Mouse (Mus musculus) midbrain, postnatal 0 days (tissue): ENCODE data around the gene Aass. TPM values are rescaled to one million over a fixed set of nuclear protein-coding genes. Genes with fewer than 3 reads are reported as not detected.
"Not testable (repeated sequence)": the region's sequence is repeated elsewhere in the genome, so short reads cannot be mapped to it uniquely, and the experiment has no call there.

Experiments used
- ATAC-seq: fragments of 200-750 bp; cut with Nextera tagmentation; 2 replicates; pipeline ENCODE4 v1.8.0; 2017; ENCODE audit warnings: moderate number of reproducible peaks, mild to moderate bottlenecking, moderate TSS enrichment, moderate library complexity; ENCODE audit not compliant: low FRiP score
- DNase-seq: peaks from one replicate; pipeline ENCODE4 v3.0.0-alpha.2; 2015; ENCODE audit warnings: low spot score
- H3K27ac ChIP-seq: fragments of 300-500 bp; sonication (generic); 2 replicates; pipeline ENCODE4 v1.5.1; 2014; ENCODE audit warnings: low read depth, mild to moderate bottlenecking, low read length, mixed read lengths
- H3K27me3 ChIP-seq: fragments of 300-500 bp; sonication (generic); 2 replicates; pipeline ENCODE4 v1.6.1; 2014; ENCODE audit warnings: low read length, control low read depth, mixed read lengths; ENCODE audit not compliant: insufficient read depth
- H3K36me3 ChIP-seq: fragments of 300-500 bp; sonication (generic); 2 replicates; pipeline ENCODE4 v1.6.1; 2014; ENCODE audit warnings: low read length, control low read depth, mixed read lengths; ENCODE audit not compliant: insufficient read depth
- H3K4me1 ChIP-seq: fragments of 300-500 bp; sonication (generic); 2 replicates; pipeline ENCODE4 v1.6.1; 2014; ENCODE audit warnings: mild to moderate bottlenecking, control low read depth, antibody characterized with exemption, low read length, mixed read lengths; ENCODE audit not compliant: insufficient read depth
- H3K4me2 ChIP-seq: fragments of 300-500 bp; sonication (generic); 2 replicates; pipeline ENCODE4 v1.6.1; 2014; ENCODE audit warnings: low read depth, mild to moderate bottlenecking, low read length, mixed read lengths; ENCODE audit not compliant: poor library complexity, severe bottlenecking
- H3K4me3 ChIP-seq: fragments of 300-500 bp; sonication (generic); 2 replicates; pipeline ENCODE4 v1.5.1; 2014; ENCODE audit warnings: low read depth, mild to moderate bottlenecking, low read length, moderate library complexity
- H3K9ac ChIP-seq: fragments of 300-500 bp; sonication (generic); replicated peaks from 2 replicates; pipeline ENCODE4 v1.6.1; 2014; ENCODE audit warnings: mild to moderate bottlenecking, low read length, moderate library complexity, mixed read lengths; ENCODE audit not compliant: poor library complexity, severe bottlenecking
- H3K9me3 ChIP-seq: fragments of 300-500 bp; sonication (generic); 2 replicates; pipeline ENCODE4 v1.6.1; 2016; ENCODE audit warnings: low read length, control low read depth
- CTCF ChIP-seq: IDR thresholded peaks from 2 replicates; pipeline ENCODE4 v1.5.1; 2016; ENCODE audit warnings: antibody characterized with exemption, mild to moderate bottlenecking
- WGBS: fragments of 180-500 bp; shearing (Covaris S2); extraction: QIAGEN DNeasy Blood & Tissue Kit; methylation state at CpG from one replicate; pipeline ENCODE4 v1.1.7; 2014; 5-methylcytosine and 5-hydroxymethylcytosine counted together
- polyA plus RNA-seq: library from polyadenylated mRNA; unstranded; fragments of >200 nt; fragmentation: Nextera tagmentation; extraction: Ambion mirVana; gene quantifications from 2 replicates; pipeline ENCODE4 v1.2.1, GENCODE M21; 2015
- total RNA-seq: library from RNA; depleted of rRNA; stranded (reverse); fragments of >200 nt; gene quantifications from 2 replicates; pipeline ENCODE4 v1.2.3, GENCODE M21; 2014; rRNA removed

Aass gene
- total RNA-seq (0.16 and 0.57 TPM in 2 replicates), polyA plus RNA-seq (0.29 and 0.64 TPM in 2 replicates)

GRCm38 (mm10) chr6:23132573-23133181 lies at the start of gene Aass:
Gene Aass (minus strand): TSS chr6:23132986.
- under 1% methylated on average over 20 of the region's 20 CpGs for WGBS
- H3K9me3 ChIP-seq: no peaks in the 10 kb centered on the region
- TF ChIP-seq CTCF: 0 out of 2 replicates have a peak, but pooled peaks have one; percentile 10
- peak within 1 kb of the TSS; percentile 42 for H3K4me3 ChIP-seq
- H3K4me1 ChIP-seq: no peaks in the 10 kb centered on the region
- H3K4me2 ChIP-seq: peak within 1 kb of the TSS; percentile 86
- ATAC-seq (peak; percentile 87), DNase-seq (no peak)
- peak within 1 kb of the TSS; percentile 30 for H3K9ac ChIP-seq
- H3K27ac ChIP-seq: no peak within 1 kb of the TSS
- H3K27me3 ChIP-seq: no peaks in the 10 kb centered on the region; the same call in 1 of the 2 replicates
- H3K36me3 ChIP-seq: no peaks in the 10 kb centered on the region

DNA sequence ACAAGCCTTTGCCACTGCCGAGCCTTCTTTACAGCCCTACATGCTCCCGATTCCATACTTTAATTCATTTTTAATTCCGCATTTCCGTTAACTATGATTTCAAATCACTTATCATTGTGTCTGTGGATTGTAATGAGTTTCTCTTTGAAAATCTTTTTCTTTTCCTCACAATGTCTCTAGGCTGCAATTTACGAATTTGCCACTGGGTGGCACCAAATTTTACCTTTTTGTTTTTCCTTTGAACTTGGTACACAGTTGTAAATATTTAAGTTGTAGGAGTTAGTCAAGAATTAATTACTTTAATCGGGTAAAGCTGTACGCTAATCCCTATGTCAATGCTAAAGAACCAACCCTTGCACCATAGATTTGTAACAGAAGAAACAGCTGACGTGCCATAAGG lies 47.3 kb upstream of the Aass start:
- Histone ChIP-seq H3K27ac (no peak overlapping the region), H3K4me1 (no peaks in the 10 kb centered on the region), H3K9ac (no peak overlapping the region), H3K9me3 (no peaks in the 10 kb centered on the region), H3K4me3 (no peak overlapping the region), H3K4me2 (peak overlapping the region; percentile 18; the same call in 1 of the 2 replicates), H3K36me3 (no peaks in the 10 kb centered on the region), H3K27me3 (no peaks in the 10 kb centered on the region)
- peak; percentile 83 for TF ChIP-seq CTCF
- no peak for ATAC-seq
- whole genome bisulfite sequencing: 17% methylated on average over 8 of the region's 8 CpGs
- peak; percentile 58 for DNase-seq

DNA sequence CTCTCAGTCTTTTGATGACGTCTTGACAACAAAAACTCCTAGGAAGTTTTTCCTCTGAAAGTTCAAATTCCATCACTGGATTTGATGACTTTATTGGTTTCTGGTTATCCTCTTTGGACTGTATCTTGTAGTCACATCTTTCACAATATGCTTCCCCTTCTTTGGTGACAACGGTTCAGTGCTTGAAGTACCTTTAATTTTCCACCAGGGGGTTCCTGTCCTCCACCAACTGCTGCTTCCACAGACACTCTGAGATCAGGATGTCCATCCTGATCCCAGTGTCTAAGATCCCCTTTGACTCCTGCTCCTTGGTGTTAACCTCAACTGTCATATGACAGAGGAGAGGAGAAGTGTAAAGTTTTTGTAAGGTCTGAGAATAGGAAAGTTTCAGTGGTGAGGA lies 31.0 kb upstream of the Aass start:
- not testable (repeated sequence) for H3K36me3 ChIP-seq, H3K27ac ChIP-seq
- 59% methylated on average over 1 of the region's 2 CpGs for WGBS

DNA sequence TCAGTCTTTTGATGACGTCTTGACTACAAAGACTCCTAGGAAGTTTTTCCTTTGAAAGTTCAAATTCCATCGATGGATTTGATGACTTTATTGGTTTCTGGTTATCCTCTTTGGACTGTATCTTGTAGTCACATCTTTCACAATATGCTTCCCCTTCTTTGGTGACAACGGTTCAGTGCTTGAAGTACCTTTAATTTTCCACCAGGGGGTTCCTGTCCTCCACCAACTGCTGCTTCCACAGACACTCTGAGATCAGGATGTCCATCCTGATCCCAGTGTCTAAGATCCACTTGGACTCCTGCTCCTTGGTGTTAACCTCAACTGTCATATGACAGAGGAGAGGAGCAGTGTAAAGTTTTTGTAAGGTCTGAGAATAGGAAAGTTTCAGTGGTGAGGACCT lies 23.6 kb upstream of the Aass start:
- not testable (repeated sequence) for H3K4me3 ChIP-seq, H3K9ac ChIP-seq, H3K9me3 ChIP-seq, DNase-seq, ATAC-seq, H3K4me2 ChIP-seq, H3K36me3 ChIP-seq, H3K27me3 ChIP-seq, H3K4me1 ChIP-seq, H3K27ac ChIP-seq
- WGBS: 76% methylated on average over 2 of the region's 3 CpGs

More for the DNA sequence above, 31.0 kb upstream of the Aass start:
- not testable (repeated sequence) for DNase-seq, H3K4me2 ChIP-seq, H3K4me1 ChIP-seq, H3K4me3 ChIP-seq, H3K9ac ChIP-seq, H3K9me3 ChIP-seq, H3K27me3 ChIP-seq, ATAC-seq

GRCm38 (mm10) chr6:23153112-23153511 lies 20.3 kb upstream of the Aass start:
- Histone ChIP-seq H3K27me3 (no peaks in the 10 kb centered on the region), H3K36me3 (no peaks in the 10 kb centered on the region), H3K4me3 (no peak overlapping the region), H3K27ac (no peak overlapping the region), H3K9ac (no peak overlapping the region), H3K9me3 (no peaks in the 10 kb centered on the region), H3K4me1 (no peaks in the 10 kb centered on the region), H3K4me2 (no peak overlapping the region)
- no peak for TF ChIP-seq CTCF
- ATAC-seq (no peak), DNase-seq (no peak)
- WGBS: 94% methylated on average over 2 of the region's 2 CpGs

DNA sequence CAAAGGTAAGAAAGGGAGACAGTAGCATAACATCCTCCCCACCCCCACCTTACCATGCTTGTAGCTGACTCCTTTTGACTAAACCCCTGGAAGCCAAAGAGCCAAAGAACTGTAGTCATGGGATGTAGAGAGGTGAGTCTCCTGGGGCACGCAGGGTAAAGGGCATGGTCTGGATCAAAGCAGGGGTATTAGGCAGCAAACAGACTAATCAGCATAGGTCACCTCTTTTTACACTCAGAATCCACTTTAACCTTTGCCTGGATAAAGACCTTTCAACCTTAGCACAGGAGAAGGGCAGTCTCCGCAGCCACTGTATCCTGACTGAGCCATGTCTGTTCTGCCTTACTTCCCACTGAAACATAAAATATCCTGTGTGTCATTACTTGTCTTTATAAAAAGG lies 14.4 kb upstream of the Aass start:
- no peaks in the 10 kb centered on the region for H3K27me3 ChIP-seq
- DNase-seq: no peak
- no peaks in the 10 kb centered on the region for H3K4me1 ChIP-seq
- no peak overlapping the region for H3K9ac ChIP-seq
- 73% methylated on average over 2 of the region's 2 CpGs for WGBS
- H3K9me3 ChIP-seq: no peaks in the 10 kb centered on the region
- no peak overlapping the region for H3K27ac ChIP-seq
- no peak overlapping the region for H3K4me3 ChIP-seq
- no peaks in the 10 kb centered on the region for H3K36me3 ChIP-seq
- no peak overlapping the region for H3K4me2 ChIP-seq
- no peak for ATAC-seq
- TF ChIP-seq CTCF: no peak
